Mouse (Mus musculus) erythroblast, embryonic 14.5 days (primary cell): ENCODE data around the gene Usp28.

Source experiments
- GATA1 ChIP-seq: IDR thresholded peaks from 2 replicates; pipeline ENCODE4 v1.6.1; 2012; ENCODE audit warnings: low read length, inconsistent platforms, mixed read lengths
- TAL1 ChIP-seq: IDR thresholded peaks from 3 replicates; pipeline ENCODE4 v1.6.1; 2012; ENCODE audit warnings: low read length, inconsistent platforms, mixed read lengths

DNA sequence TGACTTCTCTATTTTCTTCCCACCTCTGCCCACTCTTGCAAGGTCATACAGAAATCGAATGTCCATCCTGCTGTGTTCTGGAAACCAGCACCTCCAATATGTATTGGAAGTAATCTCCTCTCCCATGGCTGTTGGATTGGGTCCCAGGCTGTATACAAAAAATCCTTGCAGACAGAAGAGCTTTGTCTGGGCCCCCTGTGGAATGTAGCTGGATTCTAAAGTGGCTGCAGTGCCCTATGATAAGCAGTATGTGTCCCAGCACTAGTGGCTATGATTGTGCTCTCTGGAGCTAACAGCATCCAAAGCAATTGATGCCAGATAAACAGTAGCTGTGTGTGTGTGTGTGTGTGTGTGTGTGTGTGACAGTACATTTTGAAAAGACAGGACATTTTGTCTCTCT, 42.8 kb upstream of the Usp28 start:
- TF ChIP-seq GATA1 (no peak), TAL1 (no peak)
